Mouse (Mus musculus): ENCODE results near the gene Rnf149.

Gene Rnf149

GRCm38 (mm10) chr1:39575778-39576375 lies 1.3 kb downstream of the Rnf149 start:
- peak; percentile 7 to 13 for DNase-seq

GRCm38 (mm10) chr1:39573890-39574289 lies 3.3 kb downstream of the Rnf149 start:
- no peak for DNase-seq

- no peak for DNase-seq
Measured at GRCm38 (mm10) chr1:39571653-39572052, 5.6 kb downstream of the Rnf149 start.

- no peak for DNase-seq
Measured at GRCm38 (mm10) chr1:39568079-39568478, 9.1 kb downstream of the Rnf149 start.

- no peak for DNase-seq
Measured at GRCm38 (mm10) chr1:39564603-39565002, 12.6 kb downstream of the Rnf149 start.

- DNase-seq: no peak
Measured at GRCm38 (mm10) chr1:39563161-39563560, 14.0 kb downstream of the Rnf149 start.

GRCm38 (mm10) chr1:39561920-39562319 lies 15.3 kb downstream of the Rnf149 start:
- no peak for DNase-seq

GRCm38 (mm10) chr1:39559009-39559408 lies 18.2 kb downstream of the Rnf149 start:
- no peak for DNase-seq

- no peak for DNase-seq
Measured at GRCm38 (mm10) chr1:39555556-39556415, 21.4 kb downstream of the Rnf149 start.

- DNase-seq: no peak
Measured at GRCm38 (mm10) chr1:39549831-39550230, 27.4 kb downstream of the Rnf149 start.

GRCm38 (mm10) chr1:39547238-39547637 lies 30.0 kb downstream of the Rnf149 start:
- DNase-seq: no peak

GRCm38 (mm10) chr1:39546160-39546866 lies 30.9 kb downstream of the Rnf149 start:
- no peak for DNase-seq

GRCm38 (mm10) chr1:39545589-39545988 lies 31.6 kb downstream of the Rnf149 start:
- DNase-seq: no peak

GRCm38 (mm10) chr1:39540592-39540991 lies 36.6 kb downstream of the Rnf149 start:
- DNase-seq: no peak

GRCm38 (mm10) chr1:39537631-39538380 lies 39.4 kb downstream of the Rnf149 start:
- no peak for DNase-seq

- no peak for DNase-seq
Measured at GRCm38 (mm10) chr1:39536701-39537100, 40.5 kb downstream of the Rnf149 start.

- DNase-seq: peak; percentile 93
Measured at GRCm38 (mm10) chr1:39535515-39536311, 41.5 kb downstream of the Rnf149 start.

GRCm38 (mm10) chr1:39534831-39535230 lies 42.4 kb downstream of the Rnf149 start, which contains the start of gene Cnot11:
Gene Cnot11, plus strand, starts transcription at chr1:39534992.
- DNase-seq: no peak

- DNase-seq: no peak
Measured at GRCm38 (mm10) chr1:39533917-39534316, 43.3 kb downstream of the Rnf149 start.

GRCm38 (mm10) chr1:39531036-39531435 lies 46.2 kb downstream of the Rnf149 start:
- DNase-seq: no peak

- peak; percentile 88 for DNase-seq
Measured at GRCm38 (mm10) chr1:39530258-39530943, 46.8 kb downstream of the Rnf149 start.
